Mouse (Mus musculus): ENCODE measurements at regions not wholly inside any gene's neighbourhood (a gene's known extent, or its start where the extent isn't known, plus 50 kb on each side); places are given as distances from the start of the nearest gene placed in this dataset.

DNA sequence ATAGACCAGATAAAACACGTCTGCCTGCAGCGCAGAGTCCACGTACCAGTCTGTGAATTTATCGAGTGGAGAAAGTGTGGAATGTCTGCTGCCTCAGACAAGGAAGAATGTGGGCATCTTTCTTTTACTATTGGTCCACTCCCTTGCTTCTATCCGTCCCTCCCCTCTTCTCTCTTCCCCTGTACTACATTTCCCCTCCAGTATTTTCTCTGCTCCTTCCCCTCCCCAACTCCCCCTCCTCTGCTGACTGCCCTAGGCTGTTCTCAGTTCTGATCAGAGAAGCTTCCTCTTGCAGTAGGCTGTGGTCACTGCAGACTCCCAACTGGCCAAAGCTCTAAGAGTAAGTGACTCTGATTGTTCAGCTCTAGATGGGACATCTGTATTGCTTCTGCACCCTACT lies 76.1 kb upstream of the Slc28a3 start:
- Histone ChIP-seq H3K4me1 (replicated peaks; ENCODE audit: control insufficient read depth, insufficient read depth) (no peaks in the 10 kb centered on the region), H3K4me3 (ENCODE audit: low read depth, low read length) (no peak overlapping the region), H3K9ac (ENCODE audit: low read length) (no peak overlapping the region), H3K9me3 (ENCODE audit: control insufficient read depth, low read length) (no peaks in the 10 kb centered on the region), H3K36me3 (ENCODE audit: control insufficient read depth, insufficient read depth, low read length) (no peaks in the 10 kb centered on the region), H3K4me2 (replicated peaks; ENCODE audit: low read depth) (no peak overlapping the region), H3K27me3 (ENCODE audit: control insufficient read depth, insufficient read depth, low read length) (no peaks in the 10 kb centered on the region), H3K27ac (replicated peaks) (no peak overlapping the region)
- DNase-seq (ENCODE audit: low spot score) (no peak), ATAC-seq (ENCODE audit: low FRiP score, low TSS enrichment) (no peak)
- TF ChIP-seq EP300 (optimal IDR thresholded peaks at IDR 0.05): no peak
- TF ChIP-seq CTCF (IDR thresholded peaks at IDR 0.05; ENCODE audit: low read depth): no peak
- 58% methylated on average over 5 of the region's 5 CpGs for WGBS

DNA sequence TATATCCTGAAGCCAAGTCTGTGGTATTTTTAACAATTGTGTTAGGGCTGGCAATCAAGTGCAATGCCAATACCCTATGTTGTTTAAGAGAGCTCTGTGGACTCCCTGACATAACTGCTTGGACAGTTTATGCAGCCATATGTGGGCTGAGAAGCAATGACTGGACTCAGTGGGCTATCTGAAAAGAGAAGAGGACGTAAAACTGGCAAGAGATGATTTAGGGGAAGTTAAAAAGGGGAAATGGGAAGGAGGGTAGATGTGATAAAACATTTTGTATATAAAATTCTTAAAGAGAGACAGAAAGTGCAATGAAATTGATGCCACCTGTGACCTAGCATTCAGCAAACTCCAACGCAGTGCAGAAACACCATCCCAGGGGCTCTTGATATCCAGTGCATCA lies 76.9 kb upstream of the Slc28a3 start:
- H3K9ac ChIP-seq (ENCODE audit: low read length): no peak overlapping the region
- 75% methylated on average over 2 of the region's 2 CpGs for WGBS
- H3K4me3 ChIP-seq (ENCODE audit: low read depth, low read length): no peak overlapping the region
- H3K4me1 ChIP-seq (replicated peaks; ENCODE audit: control insufficient read depth, insufficient read depth): no peaks in the 10 kb centered on the region
- no peak overlapping the region for H3K4me2 ChIP-seq (replicated peaks; ENCODE audit: low read depth)
- no peak for TF ChIP-seq EP300 (optimal IDR thresholded peaks at IDR 0.05)
- TF ChIP-seq CTCF (IDR thresholded peaks at IDR 0.05; ENCODE audit: low read depth): no peak
- H3K9me3 ChIP-seq (ENCODE audit: control insufficient read depth, low read length): no peaks in the 10 kb centered on the region
- DNase-seq (ENCODE audit: low spot score) (no peak), ATAC-seq (ENCODE audit: low FRiP score, low TSS enrichment) (no peak)
- H3K27me3 ChIP-seq (ENCODE audit: control insufficient read depth, insufficient read depth, low read length): no peaks in the 10 kb centered on the region
- no peaks in the 10 kb centered on the region for H3K36me3 ChIP-seq (ENCODE audit: control insufficient read depth, insufficient read depth, low read length)
- no peak overlapping the region for H3K27ac ChIP-seq (replicated peaks)

DNA sequence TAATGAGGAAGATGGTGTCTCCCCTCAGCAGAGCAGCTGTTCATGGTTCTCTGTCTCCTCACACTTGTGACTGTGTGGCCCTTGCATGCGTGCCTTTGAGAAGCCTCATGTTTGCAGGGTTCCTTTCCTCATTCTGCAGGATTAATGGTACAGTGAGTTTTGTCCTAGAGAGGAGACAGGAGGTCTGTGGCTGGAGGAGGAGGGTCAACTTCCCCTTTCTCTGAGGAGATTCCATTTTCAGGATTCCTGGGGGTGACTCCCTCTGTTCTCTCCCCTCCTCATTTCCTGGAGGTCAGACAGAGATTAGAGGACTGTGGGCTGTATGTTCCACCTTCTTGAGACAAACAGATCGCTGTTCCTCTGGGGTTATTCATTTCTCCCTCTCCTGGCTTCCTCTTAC lies 77.6 kb upstream of the Slc28a3 start:
- H3K27ac ChIP-seq (replicated peaks): no peak overlapping the region
- no peak for ATAC-seq (ENCODE audit: low FRiP score, low TSS enrichment)
- no peaks in the 10 kb centered on the region for H3K27me3 ChIP-seq (ENCODE audit: control insufficient read depth, insufficient read depth, low read length)
- H3K4me1 ChIP-seq (replicated peaks; ENCODE audit: control insufficient read depth, insufficient read depth): no peaks in the 10 kb centered on the region
- no peak overlapping the region for H3K9ac ChIP-seq (ENCODE audit: low read length)
- no peak for DNase-seq (ENCODE audit: low spot score)
- H3K36me3 ChIP-seq (ENCODE audit: control insufficient read depth, insufficient read depth, low read length): no peaks in the 10 kb centered on the region
- WGBS: 43% methylated on average over 2 of the region's 2 CpGs
- no peak overlapping the region for H3K4me2 ChIP-seq (replicated peaks; ENCODE audit: low read depth)
- TF ChIP-seq CTCF (IDR thresholded peaks at IDR 0.05; ENCODE audit: low read depth) (no peak), EP300 (optimal IDR thresholded peaks at IDR 0.05) (no peak)
- H3K4me3 ChIP-seq (ENCODE audit: low read depth, low read length): no peak overlapping the region
- H3K9me3 ChIP-seq (ENCODE audit: control insufficient read depth, low read length): no peaks in the 10 kb centered on the region

DNA sequence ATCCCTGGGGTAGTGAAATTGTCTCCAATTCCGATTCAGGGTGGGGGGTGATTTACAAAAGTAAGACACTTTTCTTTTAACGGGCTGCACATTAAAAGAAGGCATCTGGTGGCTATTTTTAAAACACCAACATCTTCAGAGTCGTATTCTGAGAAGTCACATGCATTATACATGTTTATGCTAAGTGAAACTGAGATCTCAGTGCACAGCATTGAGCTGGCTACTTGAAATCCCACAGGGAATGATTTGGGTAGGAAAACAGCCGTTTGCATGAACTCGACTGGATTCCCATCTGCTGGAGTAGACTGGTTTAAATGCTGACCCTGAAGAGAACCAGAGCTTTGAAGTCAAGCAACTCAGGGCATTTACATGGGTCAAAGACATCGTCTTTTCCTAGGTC lies 84.0 kb upstream of the Slc28a3 start:
- Histone ChIP-seq H3K4me3 (ENCODE audit: low read depth, low read length) (no peak overlapping the region), H3K4me1 (replicated peaks; ENCODE audit: control insufficient read depth, insufficient read depth) (no peaks in the 10 kb centered on the region), H3K36me3 (ENCODE audit: control insufficient read depth, insufficient read depth, low read length) (no peaks in the 10 kb centered on the region), H3K4me2 (replicated peaks; ENCODE audit: low read depth) (no peak overlapping the region), H3K27me3 (ENCODE audit: control insufficient read depth, insufficient read depth, low read length) (no peaks in the 10 kb centered on the region), H3K27ac (replicated peaks) (no peak overlapping the region), H3K9me3 (ENCODE audit: control insufficient read depth, low read length) (no peaks in the 10 kb centered on the region), H3K9ac (ENCODE audit: low read length) (no peak overlapping the region)
- DNase-seq (ENCODE audit: low spot score) (no peak), ATAC-seq (ENCODE audit: low FRiP score, low TSS enrichment) (no peak)
- no peak for TF ChIP-seq EP300 (optimal IDR thresholded peaks at IDR 0.05)
- WGBS: 26% methylated on average over 6 of the region's 6 CpGs

DNA sequence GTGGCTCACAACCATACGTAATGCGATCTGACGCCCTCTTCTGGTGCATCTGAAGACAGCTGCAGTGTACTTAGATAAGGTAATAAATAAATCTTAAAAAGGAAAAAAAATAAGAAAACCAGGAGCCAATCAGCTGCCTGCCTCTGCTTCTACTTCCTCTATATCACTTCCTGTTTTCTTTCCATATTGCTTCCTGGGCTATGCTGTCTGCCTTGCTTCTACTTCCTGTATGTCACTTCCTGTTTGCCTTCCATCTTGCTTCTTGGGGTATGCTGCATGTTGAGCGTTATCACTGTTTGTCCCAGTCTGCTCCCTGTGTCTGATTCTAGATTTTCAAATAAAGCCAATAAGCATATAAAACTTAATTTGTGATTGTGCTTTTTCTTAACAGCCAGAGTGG lies 85.3 kb upstream of the Slc28a3 start:
- Histone ChIP-seq H3K9ac (ENCODE audit: low read length) (no peak overlapping the region), H3K4me1 (replicated peaks; ENCODE audit: control insufficient read depth, insufficient read depth) (no peaks in the 10 kb centered on the region), H3K36me3 (ENCODE audit: control insufficient read depth, insufficient read depth, low read length) (no peaks in the 10 kb centered on the region), H3K27ac (replicated peaks) (no peak overlapping the region), H3K27me3 (ENCODE audit: control insufficient read depth, insufficient read depth, low read length) (no peaks in the 10 kb centered on the region), H3K9me3 (ENCODE audit: control insufficient read depth, low read length) (no peaks in the 10 kb centered on the region), H3K4me2 (replicated peaks; ENCODE audit: low read depth) (no peak overlapping the region), H3K4me3 (ENCODE audit: low read depth, low read length) (no peak overlapping the region)
- no peak for DNase-seq (ENCODE audit: low spot score)
- no peak for ATAC-seq (ENCODE audit: low FRiP score, low TSS enrichment)
- no peak for TF ChIP-seq CTCF (IDR thresholded peaks at IDR 0.05; ENCODE audit: low read depth)
- no peak for TF ChIP-seq EP300 (optimal IDR thresholded peaks at IDR 0.05)
- 87% methylated on average over 4 of the region's 4 CpGs for WGBS

DNA sequence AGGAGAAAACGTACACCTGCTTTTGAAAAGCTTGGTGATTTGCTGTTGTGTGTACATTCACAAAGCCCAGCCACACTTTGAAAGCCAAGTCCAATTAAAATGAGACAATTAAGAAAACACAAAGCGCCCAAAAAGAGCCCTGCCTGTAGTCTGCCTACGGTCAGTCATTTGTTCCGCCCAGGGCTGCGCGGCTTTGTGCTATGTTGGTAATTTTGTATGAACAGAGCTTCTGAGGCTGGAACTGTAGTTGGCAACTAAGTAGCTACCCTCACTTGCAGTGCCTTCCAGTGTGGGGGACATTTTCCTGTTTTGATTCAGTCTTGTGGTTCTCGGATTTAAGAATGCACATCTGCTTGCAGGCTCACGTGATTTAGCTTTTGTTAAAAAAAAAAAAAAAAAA lies 89.3 kb upstream of the Slc28a3 start:
- H3K36me3 ChIP-seq (ENCODE audit: control insufficient read depth, insufficient read depth, low read length): no peaks in the 10 kb centered on the region
- no peaks in the 10 kb centered on the region for H3K27me3 ChIP-seq (ENCODE audit: control insufficient read depth, insufficient read depth, low read length)
- no peak for ATAC-seq (ENCODE audit: low FRiP score, low TSS enrichment)
- no peak overlapping the region for H3K4me3 ChIP-seq (ENCODE audit: low read depth, low read length)
- H3K4me2 ChIP-seq (replicated peaks; ENCODE audit: low read depth): no peak overlapping the region
- no peak for DNase-seq (ENCODE audit: low spot score)
- H3K27ac ChIP-seq (replicated peaks): no peak overlapping the region
- WGBS: 89% methylated on average over 8 of the region's 8 CpGs
- TF ChIP-seq EP300 (optimal IDR thresholded peaks at IDR 0.05) (no peak), CTCF (IDR thresholded peaks at IDR 0.05; ENCODE audit: low read depth) (no peak)
- H3K9ac ChIP-seq (ENCODE audit: low read length): no peak overlapping the region
- H3K4me1 ChIP-seq (replicated peaks; ENCODE audit: control insufficient read depth, insufficient read depth): no peaks in the 10 kb centered on the region
- H3K9me3 ChIP-seq (ENCODE audit: control insufficient read depth, low read length): no peaks in the 10 kb centered on the region
